Mouse (Mus musculus): Measurements from ENCODE around the gene Ahnak2. TPM values are rescaled to one million over a fixed set of nuclear protein-coding genes. Genes with fewer than 3 reads are reported as not detected.

The Ahnak2 gene
- polyA plus RNA-seq, 1 experiment: 25.8 TPM

DNA sequence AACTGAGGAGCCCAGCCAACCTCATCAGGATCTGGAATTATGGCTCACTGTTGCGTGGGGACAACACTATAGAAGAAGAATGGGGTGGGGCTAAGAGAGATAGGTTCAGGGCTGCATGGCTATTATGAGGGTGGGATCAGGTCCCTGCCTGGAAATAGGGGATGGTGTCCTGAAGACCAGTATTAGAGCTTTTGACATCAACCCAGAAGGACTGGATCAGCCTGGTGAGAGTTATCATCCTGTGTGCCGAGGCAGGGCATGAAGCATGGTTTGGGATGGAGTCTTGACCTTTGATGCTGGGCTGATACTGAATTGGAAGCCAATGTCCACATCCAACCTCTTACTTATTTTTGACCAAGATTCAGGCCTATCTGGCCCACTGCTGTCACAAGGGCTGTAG lies 32.7 kb downstream of the Ahnak2 start:
- H3K4me1 ChIP-seq (ENCODE audit: control insufficient read depth, insufficient read depth, low read length): no peaks in the 10 kb centered on the region
- no peaks in the 10 kb centered on the region for H3K36me3 ChIP-seq (ENCODE audit: control insufficient read depth, insufficient read depth, low read length, poor library complexity, severe bottlenecking)
- H3K9ac ChIP-seq (ENCODE audit: low read depth, poor library complexity, severe bottlenecking): no peak overlapping the region
- no peaks in the 10 kb centered on the region for H3K27me3 ChIP-seq (ENCODE audit: control insufficient read depth, insufficient read depth, low read length, poor library complexity, severe bottlenecking)
- no peak overlapping the region for H3K4me3 ChIP-seq (ENCODE audit: low read depth, low read length)
- TF ChIP-seq EP300 (IDR thresholded peaks at IDR 0.05; ENCODE audit: insufficient read depth, low read depth, low read length): no peak
- no peak for TF ChIP-seq POLR2A (IDR thresholded peaks at IDR 0.05; ENCODE audit: insufficient read depth, low read length)
- no peak for TF ChIP-seq CTCF (IDR thresholded peaks at IDR 0.05; ENCODE audit: low read depth, low read length)
- H3K9me3 ChIP-seq (replicated peaks; ENCODE audit: control insufficient read depth, insufficient read depth, low read length, poor library complexity, severe bottlenecking): no peaks in the 10 kb centered on the region
- H3K27ac ChIP-seq (ENCODE audit: insufficient read depth, low read length): no peak overlapping the region

DNA sequence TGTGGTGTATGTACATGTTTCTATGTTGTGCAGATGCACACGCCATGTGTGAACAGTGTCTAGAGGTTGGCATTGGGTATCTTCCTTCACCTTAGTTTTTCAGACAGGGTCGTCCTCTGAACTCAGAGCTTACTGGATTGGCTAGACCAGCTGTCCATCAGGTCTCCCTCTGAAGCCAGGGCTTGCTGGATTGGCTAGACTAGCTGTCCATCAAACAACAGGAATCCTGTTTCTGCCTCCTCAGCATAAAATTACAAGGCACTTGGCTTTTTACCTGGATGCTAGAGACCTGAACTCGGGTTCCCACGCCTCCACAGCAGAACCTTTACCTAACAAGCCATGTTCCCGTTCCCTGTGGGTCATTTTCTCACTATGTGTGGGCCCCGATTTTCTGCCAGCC lies 33.4 kb downstream of the Ahnak2 start:
- TF ChIP-seq EP300 (IDR thresholded peaks at IDR 0.05; ENCODE audit: insufficient read depth, low read depth, low read length): no peak
- no peak for TF ChIP-seq CTCF (IDR thresholded peaks at IDR 0.05; ENCODE audit: low read depth, low read length)
- no peak for TF ChIP-seq POLR2A (IDR thresholded peaks at IDR 0.05; ENCODE audit: insufficient read depth, low read length)
- Histone ChIP-seq H3K9me3 (replicated peaks; ENCODE audit: control insufficient read depth, insufficient read depth, low read length, poor library complexity, severe bottlenecking) (no peaks in the 10 kb centered on the region), H3K4me1 (ENCODE audit: control insufficient read depth, insufficient read depth, low read length) (no peaks in the 10 kb centered on the region), H3K27ac (ENCODE audit: insufficient read depth, low read length) (no peak overlapping the region), H3K4me3 (ENCODE audit: low read depth, low read length) (no peak overlapping the region), H3K36me3 (ENCODE audit: control insufficient read depth, insufficient read depth, low read length, poor library complexity, severe bottlenecking) (no peaks in the 10 kb centered on the region), H3K27me3 (ENCODE audit: control insufficient read depth, insufficient read depth, low read length, poor library complexity, severe bottlenecking) (no peaks in the 10 kb centered on the region), H3K9ac (ENCODE audit: low read depth, poor library complexity, severe bottlenecking) (no peak overlapping the region)

DNA sequence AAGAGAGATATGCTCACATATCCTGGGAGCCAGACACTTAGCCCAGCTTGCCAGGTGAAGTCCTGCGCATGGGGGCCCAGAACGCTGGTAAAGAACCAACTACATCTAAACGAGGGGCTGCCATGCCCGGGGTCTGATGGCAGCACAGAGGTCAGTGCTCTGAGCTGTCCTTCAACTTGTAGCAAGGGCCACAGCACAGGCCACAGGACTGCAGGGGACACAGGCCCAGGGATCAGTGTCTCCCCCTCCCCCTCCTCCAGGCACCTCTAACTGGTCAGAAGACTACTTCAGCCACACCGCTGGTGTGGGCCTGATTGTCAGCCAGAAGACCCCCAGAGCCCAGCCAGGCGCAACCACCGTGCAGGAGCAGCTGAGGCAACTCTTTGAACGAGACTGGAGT lies 34.3 kb downstream of the Ahnak2 start:
- no peaks in the 10 kb centered on the region for H3K4me1 ChIP-seq (ENCODE audit: control insufficient read depth, insufficient read depth, low read length)
- H3K9me3 ChIP-seq (replicated peaks; ENCODE audit: control insufficient read depth, insufficient read depth, low read length, poor library complexity, severe bottlenecking): no peaks in the 10 kb centered on the region
- H3K36me3 ChIP-seq (ENCODE audit: control insufficient read depth, insufficient read depth, low read length, poor library complexity, severe bottlenecking): no peaks in the 10 kb centered on the region
- TF ChIP-seq CTCF (IDR thresholded peaks at IDR 0.05; ENCODE audit: low read depth, low read length): no peak
- no peak for TF ChIP-seq POLR2A (IDR thresholded peaks at IDR 0.05; ENCODE audit: insufficient read depth, low read length)
- TF ChIP-seq EP300 (IDR thresholded peaks at IDR 0.05; ENCODE audit: insufficient read depth, low read depth, low read length): no peak
- H3K4me3 ChIP-seq (ENCODE audit: low read depth, low read length): no peak overlapping the region
- no peak overlapping the region for H3K9ac ChIP-seq (ENCODE audit: low read depth, poor library complexity, severe bottlenecking)
- no peak overlapping the region for H3K27ac ChIP-seq (ENCODE audit: insufficient read depth, low read length)
- H3K27me3 ChIP-seq (ENCODE audit: control insufficient read depth, insufficient read depth, low read length, poor library complexity, severe bottlenecking): no peaks in the 10 kb centered on the region

DNA sequence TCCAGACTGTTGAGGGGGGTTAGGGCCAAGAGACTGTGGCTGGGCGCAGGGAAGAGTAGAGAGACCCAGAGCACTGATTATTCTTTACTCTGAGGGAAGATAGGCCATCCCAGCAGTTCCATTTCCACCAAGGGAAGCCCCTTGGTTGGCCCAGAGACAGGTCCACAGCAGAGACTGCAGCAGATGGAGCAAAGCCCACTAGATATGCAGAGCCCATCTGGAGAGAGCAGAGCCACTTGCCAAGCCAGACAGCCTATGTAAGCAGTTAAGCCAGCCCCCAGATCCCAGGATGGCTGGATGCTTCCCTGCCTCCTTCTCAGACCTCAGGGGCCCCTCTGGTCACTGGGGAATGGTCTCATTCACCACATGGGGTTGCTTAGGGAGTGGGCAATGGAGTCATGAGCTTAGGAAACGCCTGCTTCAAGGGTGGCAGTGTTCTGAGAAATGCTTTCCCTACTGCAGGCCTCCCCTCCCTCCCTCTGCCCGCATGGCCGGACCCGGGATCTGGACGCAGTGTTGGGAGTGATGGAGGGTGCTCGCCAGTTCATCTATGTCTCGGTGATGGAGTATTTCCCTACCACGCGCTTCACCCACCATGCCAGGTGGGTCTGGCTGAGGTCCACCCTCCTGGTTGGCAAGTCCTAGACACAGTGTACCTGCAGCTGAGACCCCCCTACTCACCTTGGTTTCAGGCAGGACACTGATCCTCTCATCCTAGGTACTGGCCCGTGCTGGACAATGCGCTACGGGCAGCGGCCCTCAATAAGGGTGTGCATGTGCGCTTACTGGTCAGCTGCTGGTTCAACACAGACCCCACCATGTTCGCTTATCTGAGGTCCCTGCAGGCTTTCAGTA lies 35.2 kb downstream of the Ahnak2 start:
- H3K9ac ChIP-seq (ENCODE audit: low read depth, poor library complexity, severe bottlenecking): no peak overlapping the region
- TF ChIP-seq EP300 (IDR thresholded peaks at IDR 0.05; ENCODE audit: insufficient read depth, low read depth, low read length): no peak
- no peak for TF ChIP-seq CTCF (IDR thresholded peaks at IDR 0.05; ENCODE audit: low read depth, low read length)
- TF ChIP-seq POLR2A (IDR thresholded peaks at IDR 0.05; ENCODE audit: insufficient read depth, low read length): no peak
- H3K9me3 ChIP-seq (replicated peaks; ENCODE audit: control insufficient read depth, insufficient read depth, low read length, poor library complexity, severe bottlenecking): no peaks in the 10 kb centered on the region
- H3K36me3 ChIP-seq (ENCODE audit: control insufficient read depth, insufficient read depth, low read length, poor library complexity, severe bottlenecking): no peaks in the 10 kb centered on the region
- no peaks in the 10 kb centered on the region for H3K4me1 ChIP-seq (ENCODE audit: control insufficient read depth, insufficient read depth, low read length)
- no peaks in the 10 kb centered on the region for H3K27me3 ChIP-seq (ENCODE audit: control insufficient read depth, insufficient read depth, low read length, poor library complexity, severe bottlenecking)
- H3K4me3 ChIP-seq (ENCODE audit: low read depth, low read length): no peak overlapping the region
- H3K27ac ChIP-seq (ENCODE audit: insufficient read depth, low read length): no peak overlapping the region

DNA sequence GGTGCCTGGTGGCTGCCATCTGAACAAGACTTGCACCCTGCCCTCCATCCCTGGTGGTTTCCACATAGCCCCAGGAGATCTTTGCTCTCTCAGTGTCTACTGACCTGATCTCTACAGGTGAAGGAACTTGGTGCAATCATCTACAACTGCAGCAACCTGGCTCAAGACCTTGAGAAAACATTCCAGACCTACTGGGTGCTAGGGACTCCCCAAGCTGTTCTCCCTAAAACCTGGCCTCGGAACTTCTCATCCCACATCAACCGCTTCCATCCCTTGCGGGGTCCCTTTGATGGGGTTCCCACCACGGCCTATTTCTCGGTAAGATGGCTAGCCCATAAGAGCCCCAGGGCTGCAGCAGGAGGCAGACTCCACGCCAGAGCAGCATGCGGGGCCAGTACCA lies 35.9 kb downstream of the Ahnak2 start:
- H3K36me3 ChIP-seq (ENCODE audit: control insufficient read depth, insufficient read depth, low read length, poor library complexity, severe bottlenecking): no peaks in the 10 kb centered on the region
- H3K4me1 ChIP-seq (ENCODE audit: control insufficient read depth, insufficient read depth, low read length): no peaks in the 10 kb centered on the region
- no peak overlapping the region for H3K27ac ChIP-seq (ENCODE audit: insufficient read depth, low read length)
- TF ChIP-seq EP300 (IDR thresholded peaks at IDR 0.05; ENCODE audit: insufficient read depth, low read depth, low read length): no peak
- no peak for TF ChIP-seq CTCF (IDR thresholded peaks at IDR 0.05; ENCODE audit: low read depth, low read length)
- no peak for TF ChIP-seq POLR2A (IDR thresholded peaks at IDR 0.05; ENCODE audit: insufficient read depth, low read length)
- no peaks in the 10 kb centered on the region for H3K9me3 ChIP-seq (replicated peaks; ENCODE audit: control insufficient read depth, insufficient read depth, low read length, poor library complexity, severe bottlenecking)
- H3K9ac ChIP-seq (ENCODE audit: low read depth, poor library complexity, severe bottlenecking): no peak overlapping the region
- H3K27me3 ChIP-seq (ENCODE audit: control insufficient read depth, insufficient read depth, low read length, poor library complexity, severe bottlenecking): no peaks in the 10 kb centered on the region
- H3K4me3 ChIP-seq (ENCODE audit: low read depth, low read length): no peak overlapping the region

DNA sequence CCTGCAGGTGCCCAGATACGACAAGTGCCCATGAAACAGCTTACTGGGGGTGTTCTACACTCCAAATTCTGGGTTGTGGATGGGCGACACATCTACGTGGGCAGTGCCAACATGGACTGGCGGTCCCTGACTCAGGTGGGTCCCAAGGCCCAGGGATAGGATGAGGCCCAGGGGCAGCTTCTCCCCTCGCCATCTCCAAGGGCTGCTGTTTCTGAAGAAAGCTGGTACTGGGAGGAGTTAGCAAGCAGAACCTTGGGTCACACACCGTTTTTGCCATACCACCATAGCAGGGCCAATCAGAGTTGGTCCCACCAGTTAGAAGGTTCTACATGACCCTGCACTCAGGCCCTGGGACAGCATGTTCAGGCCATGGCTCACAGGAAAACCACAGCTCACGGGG lies 37.5 kb downstream of the Ahnak2 start:
- H3K4me1 ChIP-seq (ENCODE audit: control insufficient read depth, insufficient read depth, low read length): no peaks in the 10 kb centered on the region
- H3K36me3 ChIP-seq (ENCODE audit: control insufficient read depth, insufficient read depth, low read length, poor library complexity, severe bottlenecking): no peaks in the 10 kb centered on the region
- no peaks in the 10 kb centered on the region for H3K27me3 ChIP-seq (ENCODE audit: control insufficient read depth, insufficient read depth, low read length, poor library complexity, severe bottlenecking)
- no peak overlapping the region for H3K9ac ChIP-seq (ENCODE audit: low read depth, poor library complexity, severe bottlenecking)
- no peaks in the 10 kb centered on the region for H3K9me3 ChIP-seq (replicated peaks; ENCODE audit: control insufficient read depth, insufficient read depth, low read length, poor library complexity, severe bottlenecking)
- no peak for TF ChIP-seq EP300 (IDR thresholded peaks at IDR 0.05; ENCODE audit: insufficient read depth, low read depth, low read length)
- TF ChIP-seq POLR2A (IDR thresholded peaks at IDR 0.05; ENCODE audit: insufficient read depth, low read length): no peak
- TF ChIP-seq CTCF (IDR thresholded peaks at IDR 0.05; ENCODE audit: low read depth, low read length): no peak
- H3K27ac ChIP-seq (ENCODE audit: insufficient read depth, low read length): no peak overlapping the region
- no peak overlapping the region for H3K4me3 ChIP-seq (ENCODE audit: low read depth, low read length)
